Mouse (Mus musculus) lung, embryonic 14.5 days (tissue): Measurements from ENCODE around the gene Creb3l1. TPM values are rescaled to one million over a fixed set of nuclear protein-coding genes. Genes with fewer than 3 reads are reported as not detected.

ENCODE experiments used
- ATAC-seq: fragments of 200-750 bp; cut with Nextera tagmentation; 2 replicates; pipeline ENCODE4 v1.8.0; 2017; ENCODE audit warnings: mild to moderate bottlenecking, moderate TSS enrichment, moderate library complexity; ENCODE audit not compliant: insufficient read depth
- DNase-seq: peaks from one replicate; pipeline ENCODE4 v3.0.0-alpha.2; 2015
- H3K27ac ChIP-seq: fragments of 300-500 bp; sonication (generic); 2 replicates; pipeline ENCODE4 v1.5.1; 2014; ENCODE audit warnings: low read depth, mild to moderate bottlenecking, moderate library complexity
- H3K27me3 ChIP-seq: fragments of 300-500 bp; sonication (generic); 2 replicates; pipeline ENCODE4 v1.6.1; 2014; ENCODE audit warnings: low read length, control low read depth; ENCODE audit not compliant: insufficient read depth
- H3K36me3 ChIP-seq: fragments of 300-500 bp; sonication (generic); 2 replicates; pipeline ENCODE4 v1.6.1; 2014; ENCODE audit warnings: control low read depth; ENCODE audit not compliant: insufficient read depth
- H3K4me1 ChIP-seq: fragments of 300-500 bp; sonication (generic); 2 replicates; pipeline ENCODE4 v1.6.1; 2014; ENCODE audit warnings: antibody characterized with exemption, control low read depth; ENCODE audit not compliant: insufficient read depth
- H3K4me2 ChIP-seq: fragments of 300-500 bp; sonication (generic); 2 replicates; pipeline ENCODE4 v1.6.1; 2014; ENCODE audit warnings: mild to moderate bottlenecking
- H3K4me3 ChIP-seq: fragments of 300-500 bp; sonication (generic); 2 replicates; pipeline ENCODE4 v1.5.1; 2014; ENCODE audit warnings: low read depth, low read length
- H3K9ac ChIP-seq: fragments of 300-500 bp; sonication (generic); 2 replicates; pipeline ENCODE4 v1.6.1; 2014
- H3K9me3 ChIP-seq: fragments of 300-500 bp; sonication (generic); 2 replicates; pipeline ENCODE4 v1.6.1; 2016; ENCODE audit warnings: low read depth, low read length, control low read depth
- CTCF ChIP-seq: IDR thresholded peaks from 2 replicates; pipeline ENCODE4 v1.5.1; 2016; ENCODE audit warnings: antibody characterized with exemption, low read depth
- WGBS: fragments of 180-500 bp; shearing (Covaris S2); extraction: QIAGEN DNeasy Blood & Tissue Kit; methylation state at CpG from one replicate; pipeline ENCODE4 v1.1.7; 2014; 5-methylcytosine and 5-hydroxymethylcytosine counted together
- polyA plus RNA-seq: library from polyadenylated mRNA; unstranded; fragments of >200 nt; fragmentation: Nextera tagmentation; extraction: Ambion mirVana; gene quantifications from 2 replicates; pipeline ENCODE4 v1.2.1, GENCODE M21; 2014

Creb3l1 gene
- polyA plus RNA-seq, 1 experiment from 2014 or later, result 18.6 TPM

GRCm38 (mm10) chr2:92006491-92006890 lies 17.8 kb downstream of the Creb3l1 start:
- ATAC-seq (no peak), DNase-seq (no peak)
- TF ChIP-seq CTCF, result no peak
- Histone ChIP-seq H3K4me1 (peaks cover 15% of the 10 kb centered on the region), H3K9me3 (no peaks in the 10 kb centered on the region), H3K27me3 (no peaks in the 10 kb centered on the region), H3K9ac (no peak overlapping the region; the same call in none of the 2 replicates), H3K27ac (peak overlapping the region; percentile 93; the same call in 1 of the 2 replicates), H3K4me2 (peak overlapping the region; percentile 83), H3K36me3 (peaks cover 4% of the 10 kb centered on the region; the same call in 1 of the 2 replicates), H3K4me3 (peak overlapping the region; percentile 46; the same call in 1 of the 2 replicates)
- 39% methylated on average over 6 of the region's 6 CpGs for WGBS

- DNase-seq (no peak), ATAC-seq (no peak)
- Histone ChIP-seq H3K9me3 (no peaks in the 10 kb centered on the region), H3K4me2 (no peak overlapping the region), H3K36me3 (peaks cover 21% of the 10 kb centered on the region), H3K27me3 (no peaks in the 10 kb centered on the region), H3K4me1 (peaks cover 15% of the 10 kb centered on the region), H3K9ac (no peak overlapping the region), H3K4me3 (no peak overlapping the region), H3K27ac (no peak overlapping the region)
- WGBS, result 51% methylated on average over 7 of the region's 7 CpGs
- TF ChIP-seq CTCF, result no peak
These were observed 19.7 kb downstream of the Creb3l1 start for GRCm38 (mm10) chr2:92004617-92005016.

GRCm38 (mm10) chr2:91997905-91998608 lies 26.2 kb downstream of the Creb3l1 start:
- ATAC-seq (no peak), DNase-seq (peak; percentile 21)
- Histone ChIP-seq H3K27ac (no peak overlapping the region; the same call in 1 of the 2 replicates), H3K9me3 (no peaks in the 10 kb centered on the region), H3K4me1 (no peaks in the 10 kb centered on the region), H3K9ac (no peak overlapping the region), H3K4me2 (no peak overlapping the region), H3K4me3 (no peak overlapping the region), H3K27me3 (no peaks in the 10 kb centered on the region), H3K36me3 (peaks cover 32% of the 10 kb centered on the region)
- WGBS, result 71% methylated on average over 16 of the region's 16 CpGs
- no peak for TF ChIP-seq CTCF

DNA sequence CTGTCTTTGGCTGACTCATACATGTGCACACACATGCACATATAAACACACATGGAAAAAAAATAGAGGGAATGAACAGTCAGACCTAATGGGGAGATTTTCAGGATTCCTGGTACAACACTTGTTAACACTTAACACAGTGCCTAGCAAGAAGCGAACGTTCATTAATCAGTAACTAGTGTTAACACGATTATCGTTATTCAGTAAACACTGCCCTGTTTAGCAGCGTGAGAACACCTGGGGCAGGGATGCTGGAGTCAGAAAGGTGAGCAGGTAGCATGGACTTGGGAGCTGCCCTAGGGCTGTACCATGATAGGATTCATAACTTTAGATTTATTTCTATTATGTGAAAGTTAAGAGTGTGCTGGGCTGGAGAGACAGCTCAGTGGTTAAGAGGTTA lies 28.3 kb downstream of the Creb3l1 start:
- ATAC-seq (no peak), DNase-seq (no peak)
- 56% methylated on average over 5 of the region's 5 CpGs for WGBS
- H3K9me3 ChIP-seq, result no peaks in the 10 kb centered on the region
- no peak overlapping the region for H3K27ac ChIP-seq
- no peaks in the 10 kb centered on the region for H3K27me3 ChIP-seq
- no peaks in the 10 kb centered on the region for H3K4me1 ChIP-seq
- H3K36me3 ChIP-seq, result peaks cover 27% of the 10 kb centered on the region
- H3K9ac ChIP-seq, result no peak overlapping the region
- no peak overlapping the region for H3K4me3 ChIP-seq
- H3K4me2 ChIP-seq, result no peak overlapping the region
- TF ChIP-seq CTCF, result no peak

- Histone ChIP-seq H3K36me3 (peaks cover 34% of the 10 kb centered on the region), H3K9me3 (no peaks in the 10 kb centered on the region), H3K27me3 (no peaks in the 10 kb centered on the region), H3K9ac (no peak overlapping the region), H3K4me3 (no peak overlapping the region), H3K4me2 (no peak overlapping the region), H3K27ac (no peak overlapping the region), H3K4me1 (no peaks in the 10 kb centered on the region)
- 71% methylated on average over 3 of the region's 3 CpGs for WGBS
- ATAC-seq (no peak), DNase-seq (no peak)
- TF ChIP-seq CTCF, result no peak
These were observed 30.9 kb downstream of the Creb3l1 start for GRCm38 (mm10) chr2:91993409-91993808.

DNA sequence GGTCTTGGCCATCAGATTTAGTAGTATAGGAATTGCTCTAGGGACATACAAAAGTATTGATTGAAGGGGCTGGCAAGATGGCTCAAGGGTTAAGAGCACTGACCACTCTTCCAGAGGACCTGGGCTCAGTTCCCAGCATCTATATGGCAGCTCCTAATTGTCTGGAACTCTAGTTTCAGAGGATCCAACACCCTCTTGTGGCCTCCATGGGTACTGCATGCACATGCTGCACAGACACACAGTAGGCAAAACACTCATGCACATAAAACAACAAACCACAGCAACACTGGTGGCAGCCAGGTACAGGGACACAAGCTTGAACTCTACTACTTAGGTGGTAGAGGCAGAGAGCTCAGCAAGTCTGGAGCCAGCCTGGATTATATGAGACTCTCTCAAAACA lies 34.6 kb downstream of the Creb3l1 start:
- ATAC-seq, result no peak
- TF ChIP-seq CTCF, result peak; percentile 60
- Histone ChIP-seq H3K36me3 (peaks cover 39% of the 10 kb centered on the region), H3K4me2 (no peak overlapping the region), H3K9me3 (no peaks in the 10 kb centered on the region), H3K4me1 (no peaks in the 10 kb centered on the region), H3K4me3 (no peak overlapping the region), H3K27ac (no peak overlapping the region), H3K27me3 (no peaks in the 10 kb centered on the region), H3K9ac (no peak overlapping the region)
- no peak for DNase-seq

GRCm38 (mm10) chr2:91987542-91987941 lies 36.8 kb downstream of the Creb3l1 start:
- DNase-seq (peak; percentile 95), ATAC-seq (no peak)
- H3K4me2 ChIP-seq, result no peak overlapping the region
- H3K9ac ChIP-seq, result no peak overlapping the region
- H3K36me3 ChIP-seq, result peaks cover 41% of the 10 kb centered on the region
- H3K4me1 ChIP-seq, result 0 out of 2 replicates have a peak, but pooled peaks cover 5% of the 10 kb centered on the region
- no peak overlapping the region for H3K4me3 ChIP-seq
- H3K27me3 ChIP-seq, result no peaks in the 10 kb centered on the region
- H3K27ac ChIP-seq, result no peak overlapping the region
- no peaks in the 10 kb centered on the region for H3K9me3 ChIP-seq
- WGBS, result 2% methylated on average over 3 of the region's 3 CpGs
- peak; percentile 92 for TF ChIP-seq CTCF
